Mouse (Mus musculus) stomach, embryonic 16.5 days (tissue): ENCODE data around the gene Fam151a. TPM values are rescaled to one million over a fixed set of nuclear protein-coding genes. Genes with fewer than 3 reads are reported as not detected.
"Not testable (repeated sequence)": the region's sequence is repeated elsewhere in the genome, so short reads cannot be mapped to it uniquely, and the experiment has no call there.

ENCODE experiments used
- ATAC-seq: fragments of 200-750 bp; cut with Nextera tagmentation; 2 replicates; pipeline ENCODE4 v1.8.0; 2017; ENCODE audit warnings: moderate number of reproducible peaks, moderate TSS enrichment; ENCODE audit not compliant: insufficient read depth, low FRiP score
- H3K27ac ChIP-seq: fragments of 300-500 bp; sonication (generic); 2 replicates; pipeline ENCODE4 v1.5.1; 2014; ENCODE audit warnings: low read length
- H3K27me3 ChIP-seq: fragments of 300-500 bp; sonication (generic); 2 replicates; pipeline ENCODE4 v1.6.1; 2014; ENCODE audit warnings: low read length, control low read depth, mixed read lengths; ENCODE audit not compliant: control insufficient read depth, insufficient read depth
- H3K36me3 ChIP-seq: fragments of 300-500 bp; sonication (generic); 2 replicates; pipeline ENCODE4 v1.6.1; 2014; ENCODE audit warnings: low read length; ENCODE audit not compliant: control insufficient read depth, insufficient read depth
- H3K4me1 ChIP-seq: fragments of 300-500 bp; sonication (generic); 2 replicates; pipeline ENCODE4 v1.6.1; 2014; ENCODE audit warnings: low read length, control low read depth, mixed read lengths; ENCODE audit not compliant: control insufficient read depth, insufficient read depth
- H3K4me2 ChIP-seq: fragments of 300-500 bp; sonication (generic); 2 replicates; pipeline ENCODE4 v1.6.1; 2014; ENCODE audit warnings: low read depth, low read length, mixed read lengths
- H3K4me3 ChIP-seq: fragments of 300-500 bp; sonication (generic); replicated peaks from 2 replicates; pipeline ENCODE4 v1.5.1; 2014; ENCODE audit warnings: mild to moderate bottlenecking, low read length
- H3K9ac ChIP-seq: fragments of 300-500 bp; sonication (generic); 2 replicates; pipeline ENCODE4 v1.6.1; 2014; ENCODE audit warnings: low read length
- H3K9me3 ChIP-seq: fragments of 300-500 bp; sonication (generic); replicated peaks from 2 replicates; pipeline ENCODE4 v1.6.1; 2016; ENCODE audit warnings: low read length, control low read depth; ENCODE audit not compliant: control insufficient read depth
- WGBS: fragments of 180-500 bp; shearing (Covaris S2); extraction: QIAGEN DNeasy Blood & Tissue Kit; methylation state at CpG from one replicate; pipeline ENCODE4 v1.1.7; 2014; 5-methylcytosine and 5-hydroxymethylcytosine counted together
- polyA plus RNA-seq: library from polyadenylated mRNA; unstranded; fragments of >200 nt; fragmentation: Nextera tagmentation; extraction: Ambion mirVana; gene quantifications from 2 replicates; pipeline ENCODE4 v1.2.1, GENCODE M21; 2015

Gene Fam151a
- polyA plus RNA-seq, 1 experiment from 2014 or later: 7.7 TPM

DNA sequence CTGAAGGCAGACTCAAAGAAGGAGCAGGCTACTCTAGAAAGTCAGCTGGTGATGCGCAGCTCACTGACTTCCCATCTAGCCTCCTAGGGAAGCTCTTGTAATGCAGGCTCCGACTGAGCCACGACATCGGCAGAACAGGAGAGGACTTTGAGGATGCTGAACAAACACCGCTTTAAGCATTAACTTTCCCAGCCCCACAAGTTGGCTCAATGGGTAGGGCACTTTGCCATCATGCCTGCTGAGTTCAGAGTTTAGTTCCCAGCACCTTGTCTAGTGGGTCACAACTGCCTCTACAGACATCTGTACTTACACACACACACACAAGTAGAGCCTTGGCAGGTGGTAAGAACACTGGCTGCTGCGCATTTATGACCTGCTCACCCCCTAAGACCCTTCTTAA, 18.0 kb downstream of the Fam151a start:
- H3K9me3 ChIP-seq: no peaks in the 10 kb centered on the region
- no peaks in the 10 kb centered on the region for H3K27me3 ChIP-seq
- ATAC-seq: no peak
- no peak overlapping the region for H3K27ac ChIP-seq
- H3K4me3 ChIP-seq: no peak overlapping the region
- H3K4me1 ChIP-seq: peaks cover 5% of the 10 kb centered on the region; the same call in 1 of the 2 replicates
- 92% methylated on average over 6 of the region's 6 CpGs for WGBS
- H3K9ac ChIP-seq: no peak overlapping the region
- H3K36me3 ChIP-seq: 0 out of 2 replicates have a peak, but pooled peaks cover 3% of the 10 kb centered on the region
- no peak overlapping the region for H3K4me2 ChIP-seq

GRCm38 (mm10) chr4:106764166-106764565, 30.5 kb downstream of the Fam151a start:
- Histone ChIP-seq H3K4me3 (no peak overlapping the region), H3K9ac (no peak overlapping the region), H3K27ac (no peak overlapping the region), H3K4me1 (no peaks in the 10 kb centered on the region), H3K27me3 (no peaks in the 10 kb centered on the region), H3K36me3 (0 out of 2 replicates have a peak, but pooled peaks cover 3% of the 10 kb centered on the region), H3K9me3 (no peaks in the 10 kb centered on the region), H3K4me2 (no peak overlapping the region)
- WGBS: 74% methylated on average over 7 of the region's 7 CpGs
- no peak for ATAC-seq

DNA sequence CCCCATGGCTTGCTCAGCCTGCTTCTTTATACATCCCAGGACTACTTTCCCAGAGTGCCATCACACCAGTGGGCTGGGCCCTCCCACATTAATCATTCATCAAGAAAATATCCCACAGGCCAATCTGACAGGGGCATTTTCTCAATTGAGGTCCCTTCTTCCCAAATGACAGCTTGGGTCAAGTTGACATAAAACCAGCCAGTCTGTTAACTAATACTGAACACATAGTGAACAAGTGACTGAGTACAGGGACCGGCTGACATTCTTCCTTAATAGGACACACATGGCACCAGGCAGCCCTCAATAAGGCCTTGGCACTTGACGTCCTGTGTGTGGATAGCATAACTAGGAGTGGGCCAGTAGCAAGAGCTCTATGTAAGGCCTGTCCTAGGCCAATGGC, 35.6 kb downstream of the Fam151a start:
- no peak overlapping the region for H3K9ac ChIP-seq
- no peaks in the 10 kb centered on the region for H3K36me3 ChIP-seq
- ATAC-seq: no peak
- no peaks in the 10 kb centered on the region for H3K27me3 ChIP-seq
- H3K4me2 ChIP-seq: no peak overlapping the region
- no peaks in the 10 kb centered on the region for H3K9me3 ChIP-seq
- H3K4me1 ChIP-seq: no peaks in the 10 kb centered on the region
- no peak overlapping the region for H3K27ac ChIP-seq
- 78% methylated on average over 2 of the region's 2 CpGs for WGBS
- no peak overlapping the region for H3K4me3 ChIP-seq

DNA sequence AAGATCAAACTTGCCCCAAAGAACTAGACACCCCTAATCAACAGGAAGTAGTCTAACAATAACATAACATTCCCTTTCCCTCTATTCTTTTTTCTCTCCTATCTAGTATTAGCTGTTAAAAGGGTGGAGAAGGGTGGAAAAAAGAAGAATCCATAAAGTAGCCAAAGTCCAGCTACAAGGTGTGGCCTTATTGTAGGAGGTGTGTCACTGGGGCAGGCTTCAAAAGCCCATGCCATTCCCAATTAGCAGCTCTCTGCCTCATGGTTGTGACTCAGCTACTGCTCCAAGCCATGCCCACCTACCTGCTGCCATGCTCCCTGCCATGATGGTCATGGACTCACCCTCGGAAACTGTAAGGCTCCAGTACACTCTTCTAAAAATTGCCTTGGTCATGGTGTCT, 38.9 kb downstream of the Fam151a start:
- Histone ChIP-seq H3K9ac (no peak overlapping the region), H3K27ac (no peak overlapping the region), H3K4me3 (no peak overlapping the region), H3K36me3 (no peaks in the 10 kb centered on the region), H3K4me2 (no peak overlapping the region), H3K4me1 (no peaks in the 10 kb centered on the region), H3K27me3 (no peaks in the 10 kb centered on the region), H3K9me3 (no peaks in the 10 kb centered on the region)
- ATAC-seq: no peak
- 75% methylated on average over 1 of the region's 1 CpGs for WGBS

GRCm38 (mm10) chr4:106775767-106776166, 42.1 kb downstream of the Fam151a start:
- ATAC-seq, H3K4me2 ChIP-seq: not testable (repeated sequence)

GRCm38 (mm10) chr4:106776998-106777397, 43.3 kb downstream of the Fam151a start:
- H3K27ac ChIP-seq: no peak overlapping the region
- H3K4me1 ChIP-seq: peaks cover 13% of the 10 kb centered on the region
- H3K36me3 ChIP-seq: no peaks in the 10 kb centered on the region
- no peak overlapping the region for H3K9ac ChIP-seq
- H3K4me2 ChIP-seq: no peak overlapping the region
- H3K4me3 ChIP-seq: no peak overlapping the region
- H3K9me3 ChIP-seq: no peaks in the 10 kb centered on the region
- 27% methylated on average over 3 of the region's 3 CpGs for WGBS
- H3K27me3 ChIP-seq: no peaks in the 10 kb centered on the region
- no peak for ATAC-seq

More at GRCm38 (mm10) chr4:106775767-106776166, 42.1 kb downstream of the Fam151a start:
- not testable (repeated sequence) for H3K4me3 ChIP-seq, H3K36me3 ChIP-seq, H3K9ac ChIP-seq, H3K27me3 ChIP-seq, H3K9me3 ChIP-seq, H3K27ac ChIP-seq
- 85% methylated on average over 6 of the region's 6 CpGs for WGBS
- H3K4me1 ChIP-seq: peaks cover 13% of the 10 kb centered on the region

DNA sequence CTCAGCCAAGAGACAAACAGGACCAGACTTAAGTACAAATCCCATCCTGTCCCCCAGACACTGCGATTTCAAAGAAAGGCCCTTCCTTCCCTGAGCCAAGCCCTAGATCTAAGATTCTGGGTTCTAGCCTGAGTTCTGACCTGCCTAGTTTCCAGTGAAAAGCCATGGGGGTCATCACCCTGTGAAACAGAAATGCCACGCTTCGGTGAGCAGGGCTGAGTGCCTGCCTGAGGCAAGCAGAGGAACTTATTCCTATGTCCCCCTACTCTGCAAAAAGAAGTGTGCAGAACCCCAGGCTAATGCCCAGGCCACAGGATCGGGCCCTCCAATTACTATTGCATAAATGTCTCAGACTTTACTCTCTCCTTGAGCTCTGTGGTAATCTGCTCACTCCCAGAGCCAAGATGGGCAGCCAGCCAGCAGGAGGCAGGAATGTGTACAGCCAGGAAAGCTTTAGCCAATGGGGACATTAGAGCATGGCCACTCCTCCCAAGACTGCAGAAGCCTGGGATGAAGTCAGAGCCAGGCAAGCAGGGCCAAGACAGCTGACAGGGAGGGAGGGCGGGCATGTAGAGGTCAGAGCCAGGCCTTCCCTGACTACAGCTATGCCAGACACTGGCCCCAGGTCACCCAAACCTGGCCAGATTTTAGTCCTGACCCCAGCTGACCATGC, 44.6 kb downstream of the Fam151a start:
- Histone ChIP-seq H3K4me3 (no peak overlapping the region), H3K27me3 (no peaks in the 10 kb centered on the region), H3K4me1 (peaks cover 13% of the 10 kb centered on the region), H3K36me3 (no peaks in the 10 kb centered on the region), H3K4me2 (no peak overlapping the region), H3K27ac (peak overlapping the region; percentile 76), H3K9me3 (no peaks in the 10 kb centered on the region), H3K9ac (peak overlapping the region; percentile 48; the same call in 1 of the 2 replicates)
- peak; percentile 97 for ATAC-seq
- 42% methylated on average over 5 of the region's 5 CpGs for WGBS

GRCm38 (mm10) chr4:106780045-106780444, 46.4 kb downstream of the Fam151a start:
- Histone ChIP-seq H3K4me1 (peaks cover 13% of the 10 kb centered on the region), H3K4me3 (no peak overlapping the region), H3K9me3 (no peaks in the 10 kb centered on the region), H3K4me2 (no peak overlapping the region), H3K36me3 (no peaks in the 10 kb centered on the region), H3K27ac (no peak overlapping the region), H3K27me3 (no peaks in the 10 kb centered on the region), H3K9ac (no peak overlapping the region)
- 46% methylated on average over 3 of the region's 3 CpGs for WGBS
- no peak for ATAC-seq

- H3K9me3 ChIP-seq: no peaks in the 10 kb centered on the region
- H3K4me1 ChIP-seq: peaks cover 28% of the 10 kb centered on the region
- no peaks in the 10 kb centered on the region for H3K36me3 ChIP-seq
- H3K9ac ChIP-seq: no peak overlapping the region
- no peak overlapping the region for H3K4me2 ChIP-seq
- whole genome bisulfite sequencing: 76% methylated on average over 10 of the region's 10 CpGs
- no peak overlapping the region for H3K27ac ChIP-seq
- no peaks in the 10 kb centered on the region for H3K27me3 ChIP-seq
- no peak overlapping the region for H3K4me3 ChIP-seq
- no peak for ATAC-seq
Measured at GRCm38 (mm10) chr4:106783137-106783536, 49.4 kb downstream of the Fam151a start.
